ENCODE assay signal across 8 mouse cellular contexts in genomic region chr10:80674161-80674711, GRCm38 (mm10). TPM values are rescaled to one million over a fixed set of nuclear protein-coding genes. Genes with fewer than 3 reads are reported as not detected.
DNase-seq lines count a peak whose midpoint lies in the region; ATAC-seq and TF ChIP-seq lines count a peak whose summit lies in the region.

No protein-coding gene starts in this region.

- no peaks in the 10 kb centered on the region for H3K9me3 ChIP-seq in forebrain, embryonic 15.5 days
- H3K9me3 ChIP-seq in intestine, embryonic 14.5 days (ENCODE audit: control insufficient read depth, low read length) = no peaks in the 10 kb centered on the region
- H3K9me3 ChIP-seq in liver, embryonic 14.5 days (ENCODE audit: control insufficient read depth, low read length) = no peaks in the 10 kb centered on the region

- peaks cover 61% of the 10 kb centered on the region for H3K4me1 ChIP-seq in forebrain, embryonic 15.5 days
- H3K4me1 ChIP-seq in intestine, embryonic 14.5 days (replicated peaks; ENCODE audit: control insufficient read depth, insufficient read depth, low read length) = peaks cover 43% of the 10 kb centered on the region
- peaks cover 41 to 44% of the 10 kb centered on the region in 2 experiments for H3K4me1 ChIP-seq in liver, embryonic 14.5 days (replicated peaks; ENCODE audit: control insufficient read depth in 2 of 2, insufficient read depth in 2 of 2, low read length in 1 of 2)

- H3K9ac ChIP-seq in forebrain, embryonic 15.5 days (replicated peaks) = peak overlapping the region; percentile 96
- H3K9ac ChIP-seq in intestine, embryonic 14.5 days (ENCODE audit: low read length) = peak overlapping the region; percentile 91; the same call in 1 of the 2 replicates
- H3K9ac ChIP-seq in liver, embryonic 14.5 days (replicated peaks) = peak overlapping the region; percentile 98

- peak; percentile 67 for DNase-seq in 3134 (ENCODE audit: extremely low read depth, insufficient read length, low spot score)
- peak; percentile 62 for DNase-seq in Muller cell, postnatal 12 days (ENCODE audit: inconsistent ontology term)
- no peak for DNase-seq in intestine, embryonic 14.5 days (ENCODE audit: low spot score)
- DNase-seq in liver, embryonic 14.5 days (ENCODE audit: low read depth in 3 of 3, low spot score in 3 of 3) = no peak
- peak; percentile 73 for DNase-seq in skeletal muscle tissue, adult 2 months (ENCODE audit: low read depth, low spot score)
- no peak for DNase-seq in urinary bladder, postnatal 10 days (ENCODE audit: low spot score)
- DNase-seq in left cerebral cortex, postnatal 36 days (ENCODE audit: low spot score in 2 of 2) = no peak

- TF ChIP-seq CTCF in liver, embryonic 14.5 days (IDR thresholded peaks at IDR 0.05; ENCODE audit: low read depth) = 0 out of 2 replicates have a peak, but pooled peaks have one; percentile 4

- H3K27ac ChIP-seq in forebrain, embryonic 15.5 days (replicated peaks) = no peak overlapping the region
- H3K27ac ChIP-seq in intestine, embryonic 14.5 days (ENCODE audit: low read depth) = no peak overlapping the region
- peak overlapping the region; percentile 5; the same call in 1 of the 2 replicates for H3K27ac ChIP-seq in liver, embryonic 14.5 days

- no peak for ATAC-seq in forebrain, embryonic 15.5 days (replicated peaks)
- no peak for ATAC-seq in intestine, embryonic 14.5 days (replicated peaks; ENCODE audit: low FRiP score, low TSS enrichment, low read depth)
- no peak for ATAC-seq in liver, embryonic 14.5 days (ENCODE audit: insufficient read depth)

- H3K27me3 ChIP-seq in forebrain, embryonic 15.5 days = no peaks in the 10 kb centered on the region
- no peaks in the 10 kb centered on the region for H3K27me3 ChIP-seq in intestine, embryonic 14.5 days (replicated peaks; ENCODE audit: control insufficient read depth, insufficient read depth, low read length)
- no peaks in the 10 kb centered on the region for H3K27me3 ChIP-seq in liver, embryonic 14.5 days (ENCODE audit: control insufficient read depth, insufficient read depth, low read length)

- WGBS in forebrain, embryonic 15.5 days = 68% methylated on average over 5 of the region's 5 CpGs
- 54% methylated on average over 5 of the region's 5 CpGs for WGBS in intestine, embryonic 14.5 days
- WGBS in liver, embryonic 14.5 days (ENCODE audit: insufficient replicate concordance) = 59% methylated on average over 5 of the region's 5 CpGs

- no peak for TF ChIP-seq EP300 in liver, embryonic 14.5 days (IDR thresholded peaks at IDR 0.05; ENCODE audit: low read depth)

- intact Hi-C loops in left cerebral cortex, postnatal 36 days (cut with DNase I) = no loop called here

- H3K4me2 ChIP-seq in forebrain, embryonic 15.5 days (replicated peaks) = peak overlapping the region; percentile 69
- peak overlapping the region; percentile 89 for H3K4me2 ChIP-seq in intestine, embryonic 14.5 days (ENCODE audit: low read length)
- H3K4me2 ChIP-seq in liver, embryonic 14.5 days (ENCODE audit: low read depth) = peak overlapping the region; percentile 98

- H3K4me3 ChIP-seq in forebrain, embryonic 15.5 days = peak overlapping the region; percentile 93
- peak overlapping the region; percentile 73 for H3K4me3 ChIP-seq in intestine, embryonic 14.5 days (ENCODE audit: low read depth, low read length)
- peak overlapping the region; percentile 86 to 98 for H3K4me3 ChIP-seq in liver, embryonic 14.5 days (ENCODE audit: insufficient read depth in 1 of 2, low read depth in 2 of 2, low read length in 2 of 2)

- peaks cover 27% of the 10 kb centered on the region for H3K36me3 ChIP-seq in forebrain, embryonic 15.5 days
- H3K36me3 ChIP-seq in intestine, embryonic 14.5 days (ENCODE audit: control insufficient read depth, insufficient read depth, low read length) = peaks cover 39% of the 10 kb centered on the region
- peaks cover 28% of the 10 kb centered on the region for H3K36me3 ChIP-seq in liver, embryonic 14.5 days (replicated peaks; ENCODE audit: control insufficient read depth, insufficient read depth, low read depth)

RNA-seq across cellular contexts. Expression of gene Mknk2, which starts 3.7 kb away (rescaled TPM):
- polyA plus RNA-seq in forebrain, embryonic 15.5 days (2015; fragmentation: Nextera tagmentation; extraction: Ambion mirVana) = 60.9 and 64.8 TPM in 2 replicates
- polyA plus RNA-seq in intestine, embryonic 14.5 days (2014; fragmentation: Nextera tagmentation; extraction: Ambion mirVana) = 68.2 and 71.1 TPM in 2 replicates
- polyA plus RNA-seq in liver, embryonic 14.5 days (2012; rRNA removed) = 59.7 and 69.1 TPM in 2 replicates
- 58.7 and 74.3 TPM in 2 replicates for polyA plus RNA-seq in liver, embryonic 14.5 days (2014; fragmentation: Nextera tagmentation; extraction: Ambion mirVana)
- total RNA-seq in left cerebral cortex, postnatal 36 days (2021) = 10 to 100 TPM; 39.9 to 42.0 TPM

RNA-seq across cellular contexts. Expression of gene Btbd2, which starts 17.4 kb away (rescaled TPM):
- polyA plus RNA-seq in forebrain, embryonic 15.5 days (2015; fragmentation: Nextera tagmentation; extraction: Ambion mirVana) = 83.4 and 87.5 TPM in 2 replicates
- 55.8 and 73.1 TPM in 2 replicates for polyA plus RNA-seq in intestine, embryonic 14.5 days (2014; fragmentation: Nextera tagmentation; extraction: Ambion mirVana)
- 8.2 and 11.3 TPM in 2 replicates for polyA plus RNA-seq in liver, embryonic 14.5 days (2012; rRNA removed)
- 8.6 and 12.0 TPM in 2 replicates for polyA plus RNA-seq in liver, embryonic 14.5 days (2014; fragmentation: Nextera tagmentation; extraction: Ambion mirVana)
- 100 to 1,000 TPM in 1 of 2 experiments, 10 to 100 TPM in 1; 93.4 to 100 TPM for total RNA-seq in left cerebral cortex, postnatal 36 days (2021)

RNA-seq across cellular contexts. Expression of gene Mob3a, which starts 27.5 kb away (rescaled TPM):
- polyA plus RNA-seq in forebrain, embryonic 15.5 days (2015; fragmentation: Nextera tagmentation; extraction: Ambion mirVana) = 52.6 and 55.1 TPM in 2 replicates
- 38.6 and 47.1 TPM in 2 replicates for polyA plus RNA-seq in intestine, embryonic 14.5 days (2014; fragmentation: Nextera tagmentation; extraction: Ambion mirVana)
- polyA plus RNA-seq in liver, embryonic 14.5 days (2012; rRNA removed) = 13.0 and 15.8 TPM in 2 replicates
- polyA plus RNA-seq in liver, embryonic 14.5 days (2014; fragmentation: Nextera tagmentation; extraction: Ambion mirVana) = 14.2 and 16.0 TPM in 2 replicates
- 10 to 100 TPM; 14.0 TPM for total RNA-seq in left cerebral cortex, postnatal 36 days (2021)

RNA-seq across cellular contexts. Expression of gene Izumo4, which starts 27.7 kb away (rescaled TPM):
- polyA plus RNA-seq in forebrain, embryonic 15.5 days (2015; fragmentation: Nextera tagmentation; extraction: Ambion mirVana) = 33.4 and 35.2 TPM in 2 replicates
- 15.5 and 15.9 TPM in 2 replicates for polyA plus RNA-seq in intestine, embryonic 14.5 days (2014; fragmentation: Nextera tagmentation; extraction: Ambion mirVana)
- polyA plus RNA-seq in liver, embryonic 14.5 days (2012; rRNA removed) = 9.9 and 11.3 TPM in 2 replicates
- 4.0 and 6.0 TPM in 2 replicates for polyA plus RNA-seq in liver, embryonic 14.5 days (2014; fragmentation: Nextera tagmentation; extraction: Ambion mirVana)
- total RNA-seq in left cerebral cortex, postnatal 36 days (2021) = 10 to 100 TPM; 36.7 to 47.3 TPM

RNA-seq across cellular contexts. Expression of gene Csnk1g2, which starts 51.6 kb away (rescaled TPM):
- 117 and 126 TPM in 2 replicates for polyA plus RNA-seq in forebrain, embryonic 15.5 days (2015; fragmentation: Nextera tagmentation; extraction: Ambion mirVana)
- polyA plus RNA-seq in intestine, embryonic 14.5 days (2014; fragmentation: Nextera tagmentation; extraction: Ambion mirVana) = 66.5 and 116 TPM in 2 replicates
- polyA plus RNA-seq in liver, embryonic 14.5 days (2012; rRNA removed) = 46.9 and 51.3 TPM in 2 replicates
- polyA plus RNA-seq in liver, embryonic 14.5 days (2014; fragmentation: Nextera tagmentation; extraction: Ambion mirVana) = 25.5 and 27.0 TPM in 2 replicates
- 100 to 1,000 TPM; 208 to 256 TPM for total RNA-seq in left cerebral cortex, postnatal 36 days (2021)

Comparison
In these comparisons a context has a peak if more than half of its experiments do, and no peak if none do; other contexts are left out.
1. DNase-seq: peak in 3134 (single experiment), Muller cell, postnatal 12 days (single experiment) and skeletal muscle tissue, adult 2 months (single experiment); none in intestine, embryonic 14.5 days (single experiment), liver, embryonic 14.5 days (0 of 3), urinary bladder, postnatal 10 days (single experiment) and left cerebral cortex, postnatal 36 days (0 of 2).
2. Peak in every context shown above with its lines, with median percentiles within 50 percentile points of each other: H3K4me2 ChIP-seq, H3K4me3 ChIP-seq and H3K9ac ChIP-seq.